Mouse (Mus musculus) small intestine, adult 2 months (tissue): ENCODE measurements around the gene Gm13023. TPM values are rescaled to one million over a fixed set of nuclear protein-coding genes. Genes with fewer than 3 reads are reported as not detected.
"Not testable (repeated sequence)": the region's sequence is repeated elsewhere in the genome, so short reads cannot be mapped to it uniquely, and the experiment has no call there.

Source experiments
- H3K27ac ChIP-seq: fragments of 200-500 bp; 2 replicates; pipeline ENCODE4 v1.5.1; 2012; ENCODE audit warnings: low read depth, low read length, control low read depth, inconsistent platforms; ENCODE audit not compliant: insufficient read depth
- H3K27me3 ChIP-seq: fragments of 200-500 bp; 2 replicates; pipeline ENCODE4 v1.6.1; 2012; ENCODE audit warnings: mild to moderate bottlenecking, moderate library complexity, low read length, inconsistent platforms; ENCODE audit not compliant: control insufficient read depth, insufficient read depth
- H3K36me3 ChIP-seq: fragments of 200-500 bp; 2 replicates; pipeline ENCODE4 v1.6.1; 2012; ENCODE audit warnings: mild to moderate bottlenecking, low read length, control low read depth, inconsistent platforms; ENCODE audit not compliant: control insufficient read depth, insufficient read depth
- H3K4me1 ChIP-seq: fragments of 200-500 bp; 2 replicates; pipeline ENCODE4 v1.6.1; 2012; ENCODE audit warnings: low read length, inconsistent platforms, mixed read lengths; ENCODE audit not compliant: control insufficient read depth, insufficient read depth, insufficient read length
- H3K4me3 ChIP-seq: fragments of 200-500 bp; 2 replicates; pipeline ENCODE4 v1.5.1; 2012; ENCODE audit warnings: low read depth, mild to moderate bottlenecking, control low read depth, inconsistent platforms, low read length, moderate library complexity
- CTCF ChIP-seq: fragments of 200-500 bp; IDR thresholded peaks from 2 replicates; pipeline ENCODE4 v1.5.1; 2012; ENCODE audit warnings: low read depth, mild to moderate bottlenecking, control low read depth, inconsistent platforms, low read length, moderate library complexity, mixed read lengths; ENCODE audit not compliant: insufficient replicate concordance, insufficient read length; ENCODE audit errors: extremely low read depth
- POLR2A ChIP-seq: fragments of 200-500 bp; IDR thresholded peaks from 2 replicates; pipeline ENCODE4 v1.6.1; 2012; ENCODE audit warnings: low read depth, mild to moderate bottlenecking, control low read depth, inconsistent platforms, low read length, moderate library complexity
- WGBS: fragments of 180-500 bp; shearing (Covaris S2); methylation state at CpG from one replicate; pipeline ENCODE4 v1.1.7; 2018; 5-methylcytosine and 5-hydroxymethylcytosine counted together
- polyA plus RNA-seq: library from polyadenylated mRNA; depleted of rRNA; stranded (reverse); fragments of >200 nt; gene quantifications from 2 replicates; pipeline ENCODE4 v1.2.3, GENCODE M21; 2012; rRNA removed

Gm13023 gene
- not detected in 2 replicates for polyA plus RNA-seq

DNA sequence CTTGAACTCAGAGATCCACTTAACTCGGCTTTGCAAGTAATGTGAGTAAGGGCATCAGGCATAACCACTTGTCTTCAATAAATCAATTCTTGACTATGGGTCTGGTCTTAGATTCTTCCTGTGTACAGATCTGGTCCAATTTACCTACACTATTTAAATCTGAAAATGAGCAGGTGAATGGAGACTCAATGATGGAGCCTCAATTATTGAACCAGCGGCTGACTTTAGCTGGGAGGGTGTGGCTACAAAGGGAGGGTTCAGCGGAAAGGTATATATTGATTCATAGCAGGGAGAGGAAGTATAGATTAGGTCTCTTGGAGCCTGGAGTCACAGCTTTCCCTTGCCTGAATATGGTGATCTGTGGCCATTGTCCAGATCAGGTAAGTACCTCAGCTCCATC is at the start of gene Gm13023:
Gm13023 (plus strand) TSS at position 301 of the 400 bp plus-strand sequence.
- not testable (repeated sequence) for H3K36me3 ChIP-seq, H3K4me3 ChIP-seq, H3K4me1 ChIP-seq, H3K27me3 ChIP-seq, H3K27ac ChIP-seq
- 92% methylated on average over 3 of the region's 3 CpGs for WGBS

DNA sequence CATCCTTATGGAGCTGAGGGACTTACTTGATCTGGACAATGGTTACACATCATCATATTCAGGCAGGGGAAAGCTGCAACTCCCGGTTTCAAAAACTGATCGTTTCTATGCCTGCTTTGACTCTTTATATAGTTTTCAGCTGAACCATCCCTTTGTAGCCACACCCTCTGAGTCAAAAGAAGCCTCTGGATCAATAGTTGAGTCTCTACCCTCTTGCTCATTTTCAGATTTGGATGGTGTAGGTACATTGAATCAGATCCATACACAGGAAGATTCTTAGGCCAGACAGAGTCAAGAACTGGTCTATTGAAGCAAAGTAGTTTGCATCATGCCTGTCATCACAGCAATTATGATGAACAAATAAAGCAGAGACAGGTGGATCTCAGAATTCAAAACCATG is 26.8 kb downstream of the Gm13023 start, which contains the start of gene Gm13084:
Gm13084 (minus strand) TSS at position 101 of the 400 bp plus-strand sequence.
- H3K4me1 ChIP-seq: no peaks in the 10 kb centered on the region
- H3K4me3 ChIP-seq: no peak within 1 kb of the TSS
- 83% methylated on average over 2 of the region's 2 CpGs for WGBS
- H3K36me3 ChIP-seq: no peaks in the 10 kb centered on the region
- TF ChIP-seq CTCF (no peak), POLR2A (no peak)
- no peaks in the 10 kb centered on the region for H3K27me3 ChIP-seq
- no peak within 1 kb of the TSS for H3K27ac ChIP-seq

Other genes with a start within 250 kb of the Gm13023 start
- not detected in 2 replicates for gene BC080695, start 237.7 kb upstream of the Gm13023 start, polyA plus RNA-seq
- gene Gm13057, start 237.6 kb upstream of the Gm13023 start, polyA plus RNA-seq: not detected in 2 replicates
- gene Gm13083, start 174.3 kb upstream of the Gm13023 start, polyA plus RNA-seq: not detected in 2 replicates
- not detected in 2 replicates for gene Gm13088, start 132.1 kb upstream of the Gm13023 start, polyA plus RNA-seq
- not detected in 2 replicates for gene Gm13089, start 86.6 kb upstream of the Gm13023 start, polyA plus RNA-seq
- not detected in 2 replicates for gene Gm13078, start 69.9 kb upstream of the Gm13023 start, polyA plus RNA-seq
- not detected in 2 replicates for gene Gm13084, start 26.7 kb downstream of the Gm13023 start, polyA plus RNA-seq
- gene Gm13103, start 57.1 kb downstream of the Gm13023 start, polyA plus RNA-seq: not detected in 2 replicates
- not detected in 2 replicates for gene Pramef6, start 111.0 kb downstream of the Gm13023 start, polyA plus RNA-seq
- not detected in 2 replicates for gene Pramef25, start 161.7 kb downstream of the Gm13023 start, polyA plus RNA-seq
- not detected in 2 replicates for gene Gm13101, start 177.6 kb downstream of the Gm13023 start, polyA plus RNA-seq
- gene Pramef17, start 205.0 kb downstream of the Gm13023 start, polyA plus RNA-seq: not detected in 2 replicates